Mouse (Mus musculus) midbrain, embryonic 15.5 days (tissue): Measurements from ENCODE around the gene Magea5. TPM values are rescaled to one million over a fixed set of nuclear protein-coding genes. Genes with fewer than 3 reads are reported as not detected.
"Not testable (repeated sequence)": the region's sequence is repeated elsewhere in the genome, so short reads cannot be mapped to it uniquely, and the experiment has no call there.

Experiments used
- ATAC-seq: fragments of 200-750 bp; cut with Nextera tagmentation; replicated peaks from 2 replicates; pipeline ENCODE4 v1.8.0; 2017; ENCODE audit warnings: moderate TSS enrichment
- H3K27ac ChIP-seq: fragments of 300-500 bp; sonication (generic); 2 replicates; pipeline ENCODE4 v1.5.1; 2015; ENCODE audit warnings: mild to moderate bottlenecking, inconsistent platforms
- H3K27me3 ChIP-seq: fragments of 300-500 bp; sonication (generic); replicated peaks from 2 replicates; pipeline ENCODE4 v1.6.1; 2015; ENCODE audit warnings: inconsistent platforms
- H3K36me3 ChIP-seq: fragments of 300-500 bp; sonication (generic); replicated peaks from 2 replicates; pipeline ENCODE4 v1.6.1; 2015; ENCODE audit warnings: inconsistent platforms
- H3K4me1 ChIP-seq: fragments of 300-500 bp; sonication (generic); 2 replicates; pipeline ENCODE4 v1.6.1; 2015; ENCODE audit warnings: inconsistent platforms
- H3K4me2 ChIP-seq: fragments of 300-500 bp; sonication (generic); 2 replicates; pipeline ENCODE4 v1.6.1; 2015; ENCODE audit warnings: inconsistent platforms, mild to moderate bottlenecking, moderate library complexity
- H3K4me3 ChIP-seq: fragments of 300-500 bp; sonication (generic); 2 replicates; pipeline ENCODE4 v1.5.1; 2015; ENCODE audit warnings: mild to moderate bottlenecking, inconsistent platforms
- H3K9ac ChIP-seq: fragments of 300-500 bp; sonication (generic); 2 replicates; pipeline ENCODE4 v1.6.1; 2015; ENCODE audit warnings: mild to moderate bottlenecking, inconsistent platforms
- H3K9me3 ChIP-seq: fragments of 300-500 bp; sonication (generic); 2 replicates; pipeline ENCODE4 v1.6.1; 2016; ENCODE audit warnings: inconsistent platforms
- WGBS: fragments of 180-500 bp; shearing (Covaris S2); methylation state at CpG from one replicate; pipeline ENCODE4 v1.1.7; 2015; ENCODE audit warnings: mixed read lengths; 5-methylcytosine and 5-hydroxymethylcytosine counted together
- polyA plus RNA-seq: library from polyadenylated mRNA; unstranded; fragments of >200 nt; fragmentation: Nextera tagmentation; extraction: Ambion mirVana; gene quantifications from 2 replicates; pipeline ENCODE4 v1.2.1, GENCODE M21; 2015

The Magea5 gene
- polyA plus RNA-seq: not detected in 2 replicates

- H3K4me3 ChIP-seq, ATAC-seq, H3K4me1 ChIP-seq, H3K9ac ChIP-seq, H3K27ac ChIP-seq, H3K36me3 ChIP-seq, H3K4me2 ChIP-seq, H3K27me3 ChIP-seq, H3K9me3 ChIP-seq: not testable (repeated sequence)
- 85% methylated on average over 16 of the region's 16 CpGs for WGBS
Observed at GRCm38 (mm10) chrX:155063045-155063444, at the start of gene Magea5. TSS of gene Magea5 (minus strand) at chrX:155063145.

GRCm38 (mm10) chrX:155098024-155098423 is 35.1 kb upstream of the Magea5 start:
- no peak overlapping the region for H3K4me2 ChIP-seq
- H3K9me3 ChIP-seq: no peaks in the 10 kb centered on the region
- no peaks in the 10 kb centered on the region for H3K36me3 ChIP-seq
- H3K27me3 ChIP-seq: no peaks in the 10 kb centered on the region
- no peaks in the 10 kb centered on the region for H3K4me1 ChIP-seq
- no peak overlapping the region for H3K9ac ChIP-seq
- ATAC-seq: no peak
- H3K27ac ChIP-seq: no peak overlapping the region
- no peak overlapping the region for H3K4me3 ChIP-seq

GRCm38 (mm10) chrX:155093566-155093965 is 30.6 kb upstream of the Magea5 start, which contains the start of gene Magea2:
TSS of gene Magea2 (minus strand) at chrX:155093666.
- H3K4me3 ChIP-seq, H3K27ac ChIP-seq, ATAC-seq, H3K36me3 ChIP-seq, H3K9ac ChIP-seq, H3K27me3 ChIP-seq, H3K4me1 ChIP-seq, H3K4me2 ChIP-seq, H3K9me3 ChIP-seq: not testable (repeated sequence)
- 74% methylated on average over 4 of the region's 4 CpGs for WGBS

GRCm38 (mm10) chrX:155089693-155090092 is 26.7 kb upstream of the Magea5 start, which contains the start of gene Magea1:
TSS of gene Magea1 (minus strand) at chrX:155089793.
- H3K27ac ChIP-seq, H3K36me3 ChIP-seq, H3K4me2 ChIP-seq, ATAC-seq, H3K9me3 ChIP-seq, H3K4me1 ChIP-seq, H3K4me3 ChIP-seq, H3K9ac ChIP-seq, H3K27me3 ChIP-seq: not testable (repeated sequence)
- WGBS: 100% methylated on average over 1 of the region's 2 CpGs

Other genes starting within 250 kb of the Magea5 start
- not detected in 2 replicates for gene Cldn34b1, start 172.9 kb downstream of the Magea5 start, polyA plus RNA-seq
- not detected in 2 replicates for gene Magea6, start 127.2 kb downstream of the Magea5 start, polyA plus RNA-seq
- gene Magea3, start 113.6 kb downstream of the Magea5 start, polyA plus RNA-seq: not detected in 2 replicates
- not detected in 2 replicates for gene Magea8, start 67.3 kb downstream of the Magea5 start, polyA plus RNA-seq
- gene Magea1, start 26.6 kb upstream of the Magea5 start, polyA plus RNA-seq: not detected in 2 replicates
- not detected in 2 replicates for gene Magea2, start 30.5 kb upstream of the Magea5 start, polyA plus RNA-seq
- gene Cldn34b2, start 65.3 kb upstream of the Magea5 start, polyA plus RNA-seq: not detected in 2 replicates
- 71.5 and 74.2 TPM in 2 replicates for gene Sat1, start 153.3 kb upstream of the Magea5 start, polyA plus RNA-seq
- gene Acot9, start 199.3 kb upstream of the Magea5 start, polyA plus RNA-seq: 42.2 and 42.5 TPM in 2 replicates